Mouse (Mus musculus) liver, embryonic 15.5 days (tissue): ENCODE measurements around the gene Ccdc117. TPM values are rescaled to one million over a fixed set of nuclear protein-coding genes. Genes with fewer than 3 reads are reported as not detected.
"Not testable (repeated sequence)": the region's sequence is repeated elsewhere in the genome, so short reads cannot be mapped to it uniquely, and the experiment has no call there.

Experiments used
- ATAC-seq: fragments of 200-750 bp; cut with Nextera tagmentation; 2 replicates; pipeline ENCODE4 v1.8.0; 2017; ENCODE audit warnings: moderate number of reproducible peaks, mild to moderate bottlenecking, moderate library complexity; ENCODE audit not compliant: insufficient read depth
- H3K27ac ChIP-seq: fragments of 300-500 bp; sonication (generic); replicated peaks from 2 replicates; pipeline ENCODE4 v1.5.1; 2015; ENCODE audit warnings: mild to moderate bottlenecking, inconsistent platforms
- H3K27me3 ChIP-seq: fragments of 300-500 bp; sonication (generic); 2 replicates; pipeline ENCODE4 v1.6.1; 2015; ENCODE audit warnings: mild to moderate bottlenecking, inconsistent platforms
- H3K36me3 ChIP-seq: fragments of 300-500 bp; sonication (generic); replicated peaks from 2 replicates; pipeline ENCODE4 v1.6.1; 2015; ENCODE audit warnings: moderate library complexity, mild to moderate bottlenecking, inconsistent platforms
- H3K4me1 ChIP-seq: fragments of 300-500 bp; sonication (generic); replicated peaks from 2 replicates; pipeline ENCODE4 v1.6.1; 2015; ENCODE audit warnings: inconsistent platforms
- H3K4me2 ChIP-seq: fragments of 300-500 bp; sonication (generic); 2 replicates; pipeline ENCODE4 v1.6.1; 2015; ENCODE audit warnings: moderate library complexity, mild to moderate bottlenecking, inconsistent platforms
- H3K4me3 ChIP-seq: fragments of 300-500 bp; sonication (generic); replicated peaks from 2 replicates; pipeline ENCODE4 v1.5.1; 2015; ENCODE audit warnings: mild to moderate bottlenecking, inconsistent platforms
- H3K9ac ChIP-seq: fragments of 300-500 bp; sonication (generic); 2 replicates; pipeline ENCODE4 v1.6.1; 2015; ENCODE audit warnings: moderate library complexity, mild to moderate bottlenecking, inconsistent platforms
- H3K9me3 ChIP-seq: fragments of 300-500 bp; sonication (generic); replicated peaks from 2 replicates; pipeline ENCODE4 v1.6.1; 2016; ENCODE audit warnings: inconsistent platforms
- WGBS: fragments of 180-500 bp; shearing (Covaris S2); methylation state at CpG from one replicate; pipeline ENCODE4 v1.1.7; 2015; ENCODE audit warnings: mixed read lengths; ENCODE audit not compliant: insufficient replicate concordance; 5-methylcytosine and 5-hydroxymethylcytosine counted together
- polyA plus RNA-seq: library from polyadenylated mRNA; unstranded; fragments of >200 nt; fragmentation: Nextera tagmentation; extraction: Ambion mirVana; gene quantifications from 2 replicates; pipeline ENCODE4 v1.2.1, GENCODE M21; 2015

Gene Ccdc117
- polyA plus RNA-seq, 1 experiment from 2014 or later: 8.1 TPM

DNA sequence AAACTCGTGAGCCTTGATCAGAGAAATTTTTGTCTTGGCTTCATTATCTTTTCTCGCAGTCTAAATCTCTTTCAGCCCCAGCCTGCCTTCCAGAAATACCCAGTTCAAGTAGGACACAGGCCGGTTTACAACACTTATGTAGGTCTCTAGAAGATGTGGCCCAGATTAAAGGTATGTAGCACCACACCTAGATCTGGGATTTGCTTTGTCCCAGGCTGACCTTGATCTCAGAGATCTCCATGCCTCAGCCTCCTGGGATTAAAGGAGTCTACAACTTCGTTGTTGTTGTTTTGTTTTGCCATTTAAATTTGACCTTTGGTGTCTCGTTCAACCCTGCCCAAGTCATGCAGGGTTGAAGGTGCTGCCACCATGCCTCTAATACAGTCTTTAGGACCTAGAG, 46.1 kb downstream of the Ccdc117 start:
- Histone ChIP-seq H3K9ac (no peak overlapping the region), H3K4me3 (no peak overlapping the region), H3K27ac (no peak overlapping the region), H3K9me3 (no peaks in the 10 kb centered on the region), H3K4me1 (peaks cover 40% of the 10 kb centered on the region), H3K27me3 (no peaks in the 10 kb centered on the region), H3K36me3 (no peaks in the 10 kb centered on the region), H3K4me2 (no peak overlapping the region)
- 66% methylated on average over 5 of the region's 5 CpGs for WGBS
- ATAC-seq: no peak

DNA sequence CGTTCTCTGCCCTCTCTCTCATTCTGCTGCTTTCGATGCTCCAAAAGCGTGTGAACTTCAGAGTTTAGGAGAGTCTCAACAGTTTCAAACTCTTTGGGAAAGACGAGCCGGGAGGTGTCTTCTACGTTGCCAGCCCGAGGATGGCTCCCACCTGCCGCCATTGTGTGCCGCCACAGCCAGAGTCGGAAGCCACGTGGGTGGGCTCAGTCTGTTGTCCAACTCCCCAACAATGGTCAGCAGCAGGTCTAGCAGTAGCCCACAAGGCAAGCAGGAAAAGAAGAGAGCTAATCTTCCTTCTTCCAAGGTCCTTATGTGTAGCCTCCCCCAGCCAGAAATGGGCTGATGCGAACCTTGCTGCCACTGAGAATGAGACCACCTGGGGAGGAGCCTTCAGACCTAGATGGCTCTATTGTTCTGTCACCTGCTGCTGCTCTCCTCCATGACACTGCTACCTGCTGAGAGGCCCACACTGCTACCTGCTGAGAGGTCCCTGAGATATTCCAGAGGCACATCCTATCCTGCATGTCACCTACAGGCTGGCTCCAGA, 46.6 kb downstream of the Ccdc117 start:
- Histone ChIP-seq H3K4me2 (no peak overlapping the region), H3K9me3 (no peaks in the 10 kb centered on the region), H3K4me1 (peaks cover 36% of the 10 kb centered on the region), H3K27me3 (no peaks in the 10 kb centered on the region), H3K4me3 (no peak overlapping the region), H3K27ac (no peak overlapping the region), H3K9ac (no peak overlapping the region), H3K36me3 (no peaks in the 10 kb centered on the region)
- no peak for ATAC-seq
- 73% methylated on average over 12 of the region's 12 CpGs for WGBS

DNA sequence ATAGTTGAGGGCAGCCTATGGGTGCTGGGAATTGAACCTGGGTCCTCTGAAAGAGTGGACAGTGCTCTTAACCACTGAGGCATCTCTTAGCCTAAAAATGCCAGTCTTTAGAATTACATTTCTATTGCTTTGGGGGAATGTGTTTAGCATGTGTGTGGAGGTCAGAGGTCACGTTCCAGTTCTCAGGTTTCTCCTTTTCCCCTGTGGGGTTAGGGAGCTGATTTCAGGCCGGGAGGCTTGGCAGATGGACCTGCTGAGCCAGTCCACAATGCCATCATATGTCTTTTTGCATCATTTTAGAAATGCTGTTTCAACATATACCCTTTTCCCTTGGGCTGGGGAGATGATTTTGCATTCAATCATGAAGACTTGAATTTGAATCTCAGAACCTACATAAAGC, 48.1 kb downstream of the Ccdc117 start:
- no peak overlapping the region for H3K4me3 ChIP-seq
- H3K4me1 ChIP-seq: peaks cover 24% of the 10 kb centered on the region
- H3K36me3 ChIP-seq: no peaks in the 10 kb centered on the region
- no peaks in the 10 kb centered on the region for H3K9me3 ChIP-seq
- H3K27me3 ChIP-seq: no peaks in the 10 kb centered on the region
- H3K4me2 ChIP-seq: no peak overlapping the region
- no peak overlapping the region for H3K9ac ChIP-seq
- 50% methylated on average over 2 of the region's 2 CpGs for WGBS
- ATAC-seq: no peak
- no peak overlapping the region for H3K27ac ChIP-seq

DNA sequence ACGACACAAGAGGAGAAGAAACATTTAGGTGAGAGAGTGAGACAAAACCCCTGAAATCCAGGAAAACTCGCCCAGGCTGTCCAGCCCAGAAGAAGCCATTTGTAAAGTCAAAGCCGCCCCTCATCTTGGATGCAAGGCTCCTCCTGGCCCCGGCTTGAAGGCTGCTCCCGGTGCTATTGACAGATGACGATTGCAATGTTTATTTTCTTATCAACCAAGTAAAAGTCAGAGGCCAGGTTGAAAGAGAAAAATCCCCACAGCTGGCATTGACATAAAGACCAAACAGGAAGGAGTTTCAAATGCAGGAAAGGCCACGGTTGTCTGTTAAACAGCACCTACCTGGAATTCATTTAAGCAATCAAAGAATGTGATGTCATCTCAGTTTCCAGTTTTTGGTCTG, 50.1 kb downstream of the Ccdc117 start:
- no peak for ATAC-seq

DNA sequence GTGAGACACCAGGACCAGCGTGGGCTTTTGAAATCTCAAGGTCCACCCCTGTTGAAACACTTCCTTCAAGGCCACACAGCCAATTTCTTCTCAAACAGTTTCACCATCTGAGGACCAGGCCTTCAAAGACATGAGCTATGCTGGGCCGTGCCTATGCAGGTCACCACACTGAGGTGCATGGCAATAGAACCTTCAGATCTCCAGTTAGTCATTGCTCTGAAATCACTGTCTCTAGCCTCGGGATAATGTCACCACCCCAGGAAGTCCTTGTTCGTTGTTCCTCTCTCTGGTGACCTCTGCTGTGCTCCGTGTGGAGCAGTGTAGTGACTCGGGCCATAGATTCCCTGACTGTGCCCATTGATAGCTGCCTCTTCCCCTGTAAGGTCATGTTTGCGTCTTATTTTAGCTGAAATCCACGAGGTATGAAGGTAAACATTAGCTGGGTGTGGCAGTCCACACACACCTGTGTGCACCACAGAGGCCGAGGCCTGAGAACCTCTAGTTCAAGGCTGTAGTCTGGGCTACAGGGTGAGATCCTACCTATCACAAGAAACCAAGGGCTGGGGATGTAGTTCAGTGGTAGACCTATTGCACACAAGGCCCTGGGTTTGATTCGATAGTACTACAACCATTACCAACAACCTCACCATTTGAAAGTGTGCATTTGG, 50.9 kb downstream of the Ccdc117 start:
- H3K36me3 ChIP-seq: no peaks in the 10 kb centered on the region
- no peaks in the 10 kb centered on the region for H3K27me3 ChIP-seq
- no peak overlapping the region for H3K9ac ChIP-seq
- no peaks in the 10 kb centered on the region for H3K9me3 ChIP-seq
- H3K27ac ChIP-seq: no peak overlapping the region
- no peak overlapping the region for H3K4me3 ChIP-seq
- WGBS: 65% methylated on average over 10 of the region's 10 CpGs
- ATAC-seq: no peak
- H3K4me1 ChIP-seq: peaks cover 18% of the 10 kb centered on the region
- no peak overlapping the region for H3K4me2 ChIP-seq

More for the DNA sequence above, 50.1 kb downstream of the Ccdc117 start:
- H3K4me2 ChIP-seq: no peak overlapping the region
- no peaks in the 10 kb centered on the region for H3K27me3 ChIP-seq
- WGBS: 46% methylated on average over 7 of the region's 7 CpGs
- peak overlapping the region; percentile 48; the same call in 1 of the 2 replicates for H3K27ac ChIP-seq
- H3K36me3 ChIP-seq: no peaks in the 10 kb centered on the region
- no peak overlapping the region for H3K4me3 ChIP-seq
- no peak overlapping the region for H3K9ac ChIP-seq
- H3K4me1 ChIP-seq: peaks cover 13% of the 10 kb centered on the region; the same call in 1 of the 2 replicates
- no peaks in the 10 kb centered on the region for H3K9me3 ChIP-seq

DNA sequence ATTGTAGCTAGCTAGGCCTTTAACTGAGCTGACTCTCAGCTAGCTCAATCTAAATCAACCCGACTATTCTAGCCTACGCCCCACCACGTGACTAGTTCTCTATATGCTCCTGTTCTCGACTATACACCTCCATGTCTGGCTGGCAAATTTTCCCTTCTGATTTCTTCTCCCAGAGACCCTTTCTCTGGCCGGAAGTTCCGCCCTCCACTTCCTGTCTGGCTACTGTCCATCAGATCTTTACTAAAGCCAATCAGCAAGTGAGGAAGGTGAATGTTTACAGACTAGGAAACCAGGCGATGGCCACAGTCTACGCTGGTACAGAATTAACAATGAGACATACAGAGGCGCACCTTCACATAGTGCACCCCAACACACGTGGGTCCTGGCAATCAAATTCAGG, 52.6 kb downstream of the Ccdc117 start:
- peaks cover 27% of the 10 kb centered on the region for H3K4me1 ChIP-seq
- H3K9me3 ChIP-seq, H3K9ac ChIP-seq, H3K4me2 ChIP-seq, H3K27ac ChIP-seq, H3K27me3 ChIP-seq, H3K36me3 ChIP-seq, H3K4me3 ChIP-seq, ATAC-seq: not testable (repeated sequence)
- WGBS: 79% methylated on average over 10 of the region's 10 CpGs

DNA sequence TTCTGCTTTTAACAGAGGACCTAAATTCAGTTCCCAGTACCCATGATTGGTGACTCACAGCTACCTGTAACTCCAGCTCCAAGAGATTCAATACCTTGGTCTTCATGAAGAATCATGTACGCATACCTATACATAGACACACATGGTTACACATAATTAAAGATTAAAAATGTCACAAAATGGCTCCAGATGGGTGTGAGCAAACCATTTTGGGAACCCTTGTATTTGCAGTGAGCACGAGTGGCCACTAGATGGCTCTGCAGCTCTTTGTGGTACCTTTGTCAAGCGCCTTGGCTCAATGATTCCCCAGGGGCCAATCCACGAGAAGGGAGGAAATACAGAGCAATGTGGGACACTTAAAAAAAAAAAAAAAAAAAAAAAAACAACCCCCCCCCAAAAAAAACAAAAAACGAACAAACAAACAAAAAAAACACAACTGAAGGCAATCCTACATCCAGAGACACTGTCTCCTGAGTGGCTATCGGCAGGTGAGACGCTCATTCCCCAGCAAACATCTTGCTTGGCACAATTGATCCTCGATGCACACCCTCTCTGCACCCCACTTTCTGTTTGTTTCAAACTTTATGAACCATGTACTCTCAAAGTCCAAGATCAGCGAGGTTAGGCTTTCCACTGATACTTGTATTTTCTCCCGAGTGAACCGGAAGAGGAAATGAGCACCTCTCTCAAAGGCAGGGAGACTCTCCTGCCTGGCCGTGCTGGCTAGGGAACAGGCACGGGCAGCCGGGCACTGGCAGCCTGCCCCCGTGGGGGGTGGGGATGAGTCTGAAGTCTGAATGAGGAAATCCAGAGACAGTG, 56.6 kb downstream of the Ccdc117 start:
- H3K9ac ChIP-seq: peak overlapping the region; percentile 62
- 6% methylated on average over 15 of the region's 15 CpGs for WGBS

DNA sequence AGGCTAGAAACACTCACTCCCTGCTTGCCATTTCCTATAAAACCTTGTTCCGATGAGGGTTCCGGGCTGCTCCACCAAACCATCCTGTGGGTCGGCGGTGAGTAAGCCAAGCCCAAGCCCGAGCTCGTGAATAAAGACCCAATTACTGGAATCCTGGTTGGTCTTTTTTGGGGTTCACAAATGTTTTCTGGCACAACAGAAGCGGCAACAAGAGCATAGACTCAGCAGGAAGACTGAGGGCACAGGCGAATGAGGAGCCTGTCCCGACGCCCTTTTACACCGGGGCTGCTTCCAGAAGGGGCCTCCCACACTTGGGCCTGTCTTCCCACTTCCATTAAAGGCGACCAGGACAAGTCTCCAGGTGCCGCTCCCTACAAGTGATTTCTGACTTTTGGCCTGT, 59.4 kb downstream of the Ccdc117 start:
- ATAC-seq: no peak
- 75% methylated on average over 13 of the region's 13 CpGs for WGBS
- Histone ChIP-seq H3K9me3 (no peaks in the 10 kb centered on the region), H3K4me2 (no peak overlapping the region), H3K9ac (no peak overlapping the region), H3K36me3 (no peaks in the 10 kb centered on the region), H3K27ac (no peak overlapping the region), H3K27me3 (no peaks in the 10 kb centered on the region), H3K4me3 (no peak overlapping the region), H3K4me1 (peaks cover 13% of the 10 kb centered on the region)

More for the DNA sequence above, 56.6 kb downstream of the Ccdc117 start:
- no peaks in the 10 kb centered on the region for H3K27me3 ChIP-seq
- no peaks in the 10 kb centered on the region for H3K36me3 ChIP-seq
- peak overlapping the region; percentile 70 for H3K27ac ChIP-seq
- H3K4me2 ChIP-seq: peak overlapping the region; percentile 80
- peak; percentile 75 for ATAC-seq
- H3K9me3 ChIP-seq: no peaks in the 10 kb centered on the region
- H3K4me3 ChIP-seq: peak overlapping the region; percentile 54
- H3K4me1 ChIP-seq: peaks cover 13% of the 10 kb centered on the region

Other genes with a start within 250 kb of the Ccdc117 start
- gene Znrf3, start 97.3 kb downstream of the Ccdc117 start, polyA plus RNA-seq: 2.8 and 3.0 TPM in 2 replicates
- 109 and 117 TPM in 2 replicates for gene Xbp1, start 21.5 kb downstream of the Ccdc117 start, polyA plus RNA-seq
- gene Ankrd36, start 27.5 kb upstream of the Ccdc117 start, polyA plus RNA-seq: 1.0 and 1.2 TPM in 2 replicates
- gene Mrps24, start 173.5 kb upstream of the Ccdc117 start, polyA plus RNA-seq: 88.8 and 90.8 TPM in 2 replicates
- 8.4 and 8.7 TPM in 2 replicates for gene Urgcp, start 220.2 kb upstream of the Ccdc117 start, polyA plus RNA-seq
- 44.5 and 49.3 TPM in 2 replicates for gene Dbnl, start 246.3 kb upstream of the Ccdc117 start, polyA plus RNA-seq